Mouse (Mus musculus) left cerebral cortex, adult 2 months (tissue): ENCODE data around the gene Nox1. TPM values are rescaled to one million over a fixed set of nuclear protein-coding genes. Genes with fewer than 3 reads are reported as not detected.
"Not testable (repeated sequence)": the region's sequence is repeated elsewhere in the genome, so short reads cannot be mapped to it uniquely, and the experiment has no call there.

Source experiments
- DNase-seq, 2 experiments: peaks; one replicate each; pipeline ENCODE4 v3.0.0; 2021 to 2022; ENCODE audit warnings: low spot score in 2 of 2, mixed read lengths in 1 of 2; ENCODE audit errors: extremely low spot score in 1 of 2
- H3K27ac ChIP-seq: fragments of 200-600 bp; 2 replicates; pipeline ENCODE4 v1.8.1; 2022
- H3K4me3 ChIP-seq: fragments of 200-600 bp; 2 replicates; pipeline ENCODE4 v1.8.1; 2022
- CTCF ChIP-seq: fragments of 200-600 bp; IDR thresholded peaks from 2 replicates; pipeline ENCODE4 v1.8.1; 2022; ENCODE audit warnings: antibody characterized with exemption, mild to moderate bottlenecking, moderate library complexity
- intact Hi-C: fragments of 180-260 bp; cut with DNase I; formaldehyde crosslinking; loops from one replicate; pipeline ENCODE4 v1.15.1; 2025
- long read RNA-seq, 2 experiments: library from polyadenylated mRNA; stranded (forward); transcript quantifications; one replicate each; pipeline ENCODE4 v2.0.0; 2021; ENCODE audit warnings: borderline mapping rate in 2 of 2
- total RNA-seq, 2 experiments: library from RNA; stranded (reverse); gene quantifications; 2 replicates each; pipeline ENCODE4 v1.2.3; 2021

Nox1 gene
- total RNA-seq, result not detected
- long read RNA-seq, experiment 1, result 0 reads
- long read RNA-seq, experiment 2, result 0 reads

DNA sequence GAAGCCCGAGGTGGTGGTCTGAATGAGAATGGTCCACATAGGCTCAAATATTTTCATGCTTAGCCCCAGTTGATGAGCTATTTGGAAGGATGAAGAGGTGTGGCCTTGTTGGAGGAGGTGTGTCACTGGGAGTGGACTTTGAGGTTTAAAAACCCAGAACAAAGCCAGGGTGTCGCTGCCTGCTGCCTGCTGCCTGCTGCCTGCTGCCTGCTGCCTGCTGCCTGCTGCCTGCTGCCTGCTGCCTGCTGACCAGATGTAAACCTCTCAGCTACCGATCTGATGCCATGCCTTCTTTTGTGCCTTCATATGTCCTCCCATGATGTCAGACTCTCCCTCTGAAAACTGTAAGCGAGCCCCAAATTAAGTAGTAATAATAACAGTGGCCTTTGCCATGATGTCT is at the start of gene Nox1:
Gene Nox1 (minus strand): TSS at position 101 of the 400 bp plus-strand sequence.
- H3K4me3 ChIP-seq, result no peak within 1 kb of the TSS
- intact Hi-C loops, result no loop called here
- no peak for DNase-seq
- H3K27ac ChIP-seq, result no peak within 1 kb of the TSS
- TF ChIP-seq CTCF, result no peak

- Histone ChIP-seq H3K4me3 (no peak overlapping the region), H3K27ac (no peak overlapping the region)
- DNase-seq, result no peak
- intact Hi-C loops, result no loop called here
- TF ChIP-seq CTCF, result no peak
These were observed 40.4 kb upstream of the Nox1 start for GRCm38 (mm10) chrX:134262129-134262528.

- DNase-seq, result no peak
- H3K27ac ChIP-seq, result no peak overlapping the region
- intact Hi-C loops, result no loop called here
These were observed 39.4 kb upstream of the Nox1 start for GRCm38 (mm10) chrX:134261191-134261590.

GRCm38 (mm10) chrX:134248202-134248601 is 26.4 kb upstream of the Nox1 start:
- no peak overlapping the region for H3K4me3 ChIP-seq
- intact Hi-C loops, result no loop called here

More at GRCm38 (mm10) chrX:134261191-134261590, 39.4 kb upstream of the Nox1 start:
- TF ChIP-seq CTCF, result no peak
- H3K4me3 ChIP-seq, result no peak overlapping the region

DNA sequence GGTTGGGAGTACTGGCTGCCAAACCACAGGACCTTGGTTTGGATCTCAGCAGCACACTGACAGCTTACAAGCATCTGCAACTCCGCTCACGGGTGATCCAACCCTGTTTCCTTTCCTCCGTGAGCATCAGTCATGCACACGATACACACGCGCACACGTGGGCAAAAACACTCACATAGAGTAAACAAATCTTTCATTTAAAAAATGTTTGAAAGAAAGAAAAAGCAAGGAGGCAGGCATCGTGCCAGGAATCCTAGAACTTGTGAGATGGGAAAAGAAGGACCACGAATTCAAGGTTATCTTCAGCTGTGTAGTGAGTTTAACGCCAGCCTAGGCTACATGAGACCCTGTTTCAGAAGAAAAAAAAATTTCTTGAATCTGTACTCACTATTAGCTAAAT is 24.2 kb upstream of the Nox1 start:
- intact Hi-C loops, result no loop called here
- no peak for DNase-seq
- H3K27ac ChIP-seq, result no peak overlapping the region
- no peak for TF ChIP-seq CTCF
- no peak overlapping the region for H3K4me3 ChIP-seq

More at GRCm38 (mm10) chrX:134248202-134248601, 26.4 kb upstream of the Nox1 start:
- no peak for DNase-seq
- no peak overlapping the region for H3K27ac ChIP-seq
- TF ChIP-seq CTCF, result no peak

GRCm38 (mm10) chrX:134238266-134238665 is 16.5 kb upstream of the Nox1 start:
- DNase-seq, result no peak
- no peak overlapping the region for H3K27ac ChIP-seq
- intact Hi-C loops, result no loop called here
- H3K4me3 ChIP-seq, result no peak overlapping the region
- no peak for TF ChIP-seq CTCF

GRCm38 (mm10) chrX:134233048-134233447 is 11.3 kb upstream of the Nox1 start:
- no peak for DNase-seq
- intact Hi-C loops, result no loop called here
- no peak overlapping the region for H3K4me3 ChIP-seq
- no peak overlapping the region for H3K27ac ChIP-seq
- no peak for TF ChIP-seq CTCF

GRCm38 (mm10) chrX:134220618-134221017 is 1.1 kb downstream of the Nox1 start:
- TF ChIP-seq CTCF, result no peak
- intact Hi-C loops, result no loop called here
- H3K27ac ChIP-seq, result no peak overlapping the region

GRCm38 (mm10) chrX:134218161-134218560 is 3.6 kb downstream of the Nox1 start:
- intact Hi-C loops, result no loop called here
- H3K4me3 ChIP-seq, result no peak overlapping the region
- DNase-seq, result no peak
- TF ChIP-seq CTCF, result no peak
- H3K27ac ChIP-seq, result no peak overlapping the region

More at GRCm38 (mm10) chrX:134220618-134221017, 1.1 kb downstream of the Nox1 start:
- no peak overlapping the region for H3K4me3 ChIP-seq
- no peak for DNase-seq

DNA sequence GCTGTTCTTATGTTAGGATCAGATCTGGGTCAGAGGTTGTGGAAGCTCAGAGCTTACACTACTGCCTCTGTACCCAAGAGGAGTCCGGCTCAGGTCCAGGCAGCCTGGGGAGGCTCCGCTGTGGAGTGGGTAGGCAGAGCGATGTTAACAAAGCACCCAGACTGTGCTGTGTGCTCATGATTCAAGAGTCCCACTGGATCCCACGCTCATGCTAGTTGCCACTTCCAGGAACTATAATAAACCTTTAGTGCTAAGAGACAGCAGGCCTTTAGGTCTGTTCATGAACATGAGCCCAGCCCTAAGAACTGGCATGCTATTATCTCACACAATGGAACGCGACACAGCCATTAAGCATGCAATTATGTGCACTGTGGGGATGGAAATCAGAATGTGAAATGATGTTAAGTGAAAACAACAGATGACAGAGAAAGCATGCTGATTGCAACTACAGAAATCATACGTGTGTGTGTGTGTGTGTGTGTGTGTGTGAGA is 10.6 kb downstream of the Nox1 start:
- DNase-seq, result peak in 1 of 2 experiments; percentile 13
- H3K27ac ChIP-seq, result no peak overlapping the region
- no peak for TF ChIP-seq CTCF
- H3K4me3 ChIP-seq, result no peak overlapping the region
- intact Hi-C loops, result loop anchor here (5.0 kb wide), 1 partner anchor 86 kb away; the partner anchor contains the start of gene Tmem35a

- no peak overlapping the region for H3K27ac ChIP-seq
- intact Hi-C loops, result no loop called here
- DNase-seq, result no peak
- no peak for TF ChIP-seq CTCF
- no peak overlapping the region for H3K4me3 ChIP-seq
These were observed 13.3 kb downstream of the Nox1 start for GRCm38 (mm10) chrX:134208491-134208890.

- H3K4me3 ChIP-seq, DNase-seq, H3K27ac ChIP-seq, intact Hi-C loops: not testable (repeated sequence)
These were observed 34.6 kb downstream of the Nox1 start, which contains the start of gene Arl13a for GRCm38 (mm10) chrX:134187201-134187600. Gene Arl13a (plus strand): TSS chrX:134187501.

DNA sequence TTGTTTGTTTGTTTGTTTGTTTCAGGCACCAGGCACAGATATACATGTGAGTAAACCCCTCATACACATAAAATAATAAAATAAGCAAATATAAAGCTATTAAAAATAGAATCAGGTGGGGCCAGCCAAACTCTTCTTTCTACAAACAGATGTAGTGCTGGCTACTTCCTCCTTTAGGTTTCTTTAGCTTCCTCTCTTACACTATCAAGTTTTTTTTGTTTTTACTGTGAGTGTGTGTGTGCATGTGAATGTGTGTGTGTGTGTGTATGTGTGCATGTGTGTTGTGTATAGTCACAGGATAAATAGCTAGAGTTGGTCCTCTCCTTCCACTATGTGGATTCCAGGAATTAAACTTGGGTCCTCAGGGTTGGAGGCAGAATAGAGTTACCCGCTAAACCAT is 47.1 kb downstream of the Nox1 start:
- Histone ChIP-seq H3K4me3 (no peak overlapping the region), H3K27ac (no peak overlapping the region)
- intact Hi-C loops, result no loop called here
- DNase-seq, result no peak
- TF ChIP-seq CTCF, result no peak
